Comparison of ENCODE assay signal across 7 mouse cellular contexts in genomic region chr19:47330743-47331227, GRCm38 (mm10).
DNase-seq lines count a peak whose midpoint lies in the region; ATAC-seq and TF ChIP-seq lines count a peak whose summit lies in the region.

No protein-coding gene starts in this region.

- H3K4me3 ChIP-seq in embryonic facial prominence, embryonic 13.5 days: no peak overlapping the region
- H3K4me3 ChIP-seq in limb, embryonic 14.5 days (replicated peaks; ENCODE audit: low read length): no peak overlapping the region
- no peak overlapping the region for H3K4me3 ChIP-seq in myocyte
- H3K4me3 ChIP-seq in cerebellum, adult 2 months (replicated peaks; ENCODE audit: insufficient read depth, low read depth, low read length): no peak overlapping the region

- no peak for TF ChIP-seq POLR2A in limb, embryonic 14.5 days (IDR thresholded peaks at IDR 0.05; ENCODE audit: borderline replicate concordance, extremely low read depth, insufficient read depth, insufficient read length)
- TF ChIP-seq POLR2A in myocyte (IDR thresholded peaks at IDR 0.05; ENCODE audit: insufficient read length, low read depth): no peak
- no peak for TF ChIP-seq POLR2A in cerebellum, adult 2 months (IDR thresholded peaks at IDR 0.05; ENCODE audit: borderline replicate concordance, insufficient read depth, low read length)

- peaks cover 76% of the 10 kb centered on the region for H3K4me1 ChIP-seq in embryonic facial prominence, embryonic 13.5 days
- peaks cover 62% of the 10 kb centered on the region for H3K4me1 ChIP-seq in limb, embryonic 14.5 days (ENCODE audit: control insufficient read depth, insufficient read depth, low read length)
- no peaks in the 10 kb centered on the region for H3K4me1 ChIP-seq in cerebellum, adult 2 months (ENCODE audit: control insufficient read depth, insufficient read depth, low read length)

- 3% methylated on average over 10 of the region's 10 CpGs for WGBS in embryonic facial prominence, embryonic 13.5 days
- WGBS in limb, embryonic 14.5 days: 6% methylated on average over 10 of the region's 10 CpGs
- 65% methylated on average over 10 of the region's 10 CpGs for WGBS in cerebellum, adult 2 months

- peak; percentile 84 for ATAC-seq in embryonic facial prominence, embryonic 13.5 days (ENCODE audit: insufficient number of reproducible peaks, insufficient read depth, low FRiP score, low TSS enrichment, low read depth)
- peak; percentile 92 for ATAC-seq in limb, embryonic 14.5 days (ENCODE audit: low FRiP score, low read depth)
- no peak for ATAC-seq in erythroblast, adult 5-6 weeks (replicated peaks; ENCODE audit: low FRiP score, poor library complexity, severe bottlenecking)

- no peak for TF ChIP-seq CTCF in cerebellum, adult 2 months (IDR thresholded peaks at IDR 0.05; ENCODE audit: borderline replicate concordance, insufficient read depth, low read depth, low read length)

- H3K79me2 ChIP-seq in myocyte (ENCODE audit: control insufficient read depth, insufficient read depth): peaks cover 5% of the 10 kb centered on the region

- peak overlapping the region; percentile 95 for H3K27ac ChIP-seq in embryonic facial prominence, embryonic 13.5 days
- H3K27ac ChIP-seq in limb, embryonic 14.5 days (replicated peaks; ENCODE audit: low read depth, low read length): peak overlapping the region; percentile 89
- H3K27ac ChIP-seq in cerebellum, adult 2 months (ENCODE audit: insufficient read depth, low read length): no peak overlapping the region

- H3K9ac ChIP-seq in embryonic facial prominence, embryonic 13.5 days: peak overlapping the region; percentile 47; the same call in 1 of the 2 replicates
- no peak overlapping the region for H3K9ac ChIP-seq in limb, embryonic 14.5 days (ENCODE audit: low read depth, low read length, severe bottlenecking)

- no peak overlapping the region for H3ac ChIP-seq in myocyte (ENCODE audit: control insufficient read depth, insufficient read length)

- H3K9me3 ChIP-seq in embryonic facial prominence, embryonic 13.5 days: no peaks in the 10 kb centered on the region
- H3K9me3 ChIP-seq in limb, embryonic 14.5 days (ENCODE audit: control insufficient read depth, low read length): no peaks in the 10 kb centered on the region

- peak; percentile 95 for DNase-seq in NIH3T3 (ENCODE audit: low read depth)
- peak; percentile 75 for DNase-seq in heart, postnatal 4 days
- DNase-seq in limb, embryonic 14.5 days (ENCODE audit: low spot score): peak; percentile 92
- DNase-seq in cerebellum, adult 2 months: no peak

- no peaks in the 10 kb centered on the region for H3K36me3 ChIP-seq in embryonic facial prominence, embryonic 13.5 days
- no peaks in the 10 kb centered on the region for H3K36me3 ChIP-seq in limb, embryonic 14.5 days (ENCODE audit: control insufficient read depth, insufficient read depth, low read length)
- no peaks in the 10 kb centered on the region for H3K36me3 ChIP-seq in myocyte (ENCODE audit: control insufficient read depth, insufficient read depth)

- H3K4me2 ChIP-seq in embryonic facial prominence, embryonic 13.5 days: peak overlapping the region; percentile 43
- peak overlapping the region; percentile 32; the same call in 1 of the 2 replicates for H3K4me2 ChIP-seq in limb, embryonic 14.5 days (replicated peaks; ENCODE audit: low read depth, low read length, severe bottlenecking)
- H3K4me2 ChIP-seq in myocyte (ENCODE audit: low read depth): peak overlapping the region; percentile 72

- no peaks in the 10 kb centered on the region for H3K27me3 ChIP-seq in embryonic facial prominence, embryonic 13.5 days
- no peaks in the 10 kb centered on the region for H3K27me3 ChIP-seq in limb, embryonic 14.5 days (ENCODE audit: control insufficient read depth, insufficient read depth, low read length)
- no peaks in the 10 kb centered on the region for H3K27me3 ChIP-seq in myocyte (ENCODE audit: control insufficient read depth, insufficient read depth, insufficient read length)
- H3K27me3 ChIP-seq in cerebellum, adult 2 months (ENCODE audit: control insufficient read depth, insufficient read depth, low read length): no peaks in the 10 kb centered on the region

TF ChIP-seq in myocyte, 11 proteins besides CTCF, POLR2A, EP300 and RAD21:
- TF ChIP-seq CEBPB (IDR thresholded peaks at IDR 0.05; ENCODE audit: insufficient read depth, poor library complexity, severe bottlenecking) (no peak), REST (IDR thresholded peaks at IDR 0.05; ENCODE audit: insufficient read depth, insufficient read length) (no peak), MYOD1 (IDR thresholded peaks at IDR 0.05; ENCODE audit: control insufficient read depth in 1 of 3, insufficient read length in 2 of 3, low read depth in 2 of 3) (peak in 2 of 3 experiments; percentile 67 to 82), USF1 (IDR thresholded peaks at IDR 0.05; ENCODE audit: low read depth) (peak; percentile 90), TCF3 (IDR thresholded peaks at IDR 0.05; ENCODE audit: insufficient read length, low read depth) (no peak), MYOG (IDR thresholded peaks at IDR 0.05; ENCODE audit: control insufficient read depth in 1 of 3, insufficient read depth in 1 of 3, insufficient read length in 2 of 3, low read depth in 2 of 3) (peak in 2 of 3 experiments; percentile 22 to 88), TCF12 (IDR thresholded peaks at IDR 0.05; ENCODE audit: insufficient read depth, poor library complexity, severe bottlenecking) (no peak)

Comparison
In these comparisons a context has a peak if more than half of its experiments do, and no peak if none do; other contexts are left out.
1. DNase-seq: peak in NIH3T3 (single experiment), heart, postnatal 4 days (single experiment) and limb, embryonic 14.5 days (single experiment); none in cerebellum, adult 2 months (0 of 2).
2. Peak in every context shown above with its lines, with median percentiles within 50 percentile points of each other: H3K4me2 ChIP-seq.